Mouse (Mus musculus) testis, adult 2 months (tissue): ENCODE data around the gene B3glct. TPM values are rescaled to one million over a fixed set of nuclear protein-coding genes. Genes with fewer than 3 reads are reported as not detected.
A peak's percentile ranks its signal among the peaks of the same experiment; 100 is the strongest.

Experiments used
- H3K27ac ChIP-seq: fragments of 200-500 bp; 2 replicates; pipeline ENCODE4 v1.5.1; 2012; ENCODE audit warnings: low read depth, low read length; ENCODE audit not compliant: control insufficient read depth, insufficient read depth
- H3K27me3 ChIP-seq: fragments of 200-500 bp; 2 replicates; pipeline ENCODE4 v1.6.1; 2012; ENCODE audit warnings: mild to moderate bottlenecking, low read length, moderate library complexity; ENCODE audit not compliant: control insufficient read depth, insufficient read depth
- H3K36me3 ChIP-seq: fragments of 200-500 bp; 2 replicates; pipeline ENCODE4 v1.6.1; 2012; ENCODE audit warnings: mild to moderate bottlenecking, low read length; ENCODE audit not compliant: control insufficient read depth, insufficient read depth
- H3K4me1 ChIP-seq: fragments of 200-500 bp; 2 replicates; pipeline ENCODE4 v1.6.1; 2012; ENCODE audit warnings: low read length; ENCODE audit not compliant: control insufficient read depth, insufficient read depth
- H3K4me3 ChIP-seq: fragments of 200-500 bp; 2 replicates; pipeline ENCODE4 v1.5.1; 2012; ENCODE audit warnings: low read depth, mild to moderate bottlenecking, low read length, moderate library complexity, mixed read lengths; ENCODE audit not compliant: control insufficient read depth
- CTCF ChIP-seq: fragments of 200-500 bp; IDR thresholded peaks from 2 replicates; pipeline ENCODE4 v1.5.1; 2012; ENCODE audit warnings: low read depth, mild to moderate bottlenecking, inconsistent platforms, low read length, moderate library complexity; ENCODE audit not compliant: control insufficient read depth, insufficient read depth, insufficient replicate concordance
- POLR2A ChIP-seq: fragments of 200-500 bp; IDR thresholded peaks from 2 replicates; pipeline ENCODE4 v1.6.1; 2012; ENCODE audit warnings: low read depth, mild to moderate bottlenecking, inconsistent platforms, low read length, moderate library complexity; ENCODE audit not compliant: control insufficient read depth
- polyA plus RNA-seq: library from polyadenylated mRNA; depleted of rRNA; stranded (reverse); fragments of >200 nt; gene quantifications from 2 replicates; pipeline ENCODE4 v1.2.3, GENCODE M21; 2012; rRNA removed

The B3glct gene
- polyA plus RNA-seq, 1 experiment: 0.83 TPM

- TF ChIP-seq POLR2A: no peak
- no peak for TF ChIP-seq CTCF
- H3K27me3 ChIP-seq: no peaks in the 10 kb centered on the region
- H3K4me3 ChIP-seq: no peak overlapping the region
- no peaks in the 10 kb centered on the region for H3K4me1 ChIP-seq
- H3K27ac ChIP-seq: no peak overlapping the region
- no peaks in the 10 kb centered on the region for H3K36me3 ChIP-seq
Measured at GRCm38 (mm10) chr5:149767651-149768301, 89.7 kb downstream of the B3glct start.

- H3K4me1 ChIP-seq: no peaks in the 10 kb centered on the region
- no peaks in the 10 kb centered on the region for H3K27me3 ChIP-seq
- no peak overlapping the region for H3K27ac ChIP-seq
- no peak for TF ChIP-seq POLR2A
- TF ChIP-seq CTCF: no peak
- no peaks in the 10 kb centered on the region for H3K36me3 ChIP-seq
- H3K4me3 ChIP-seq: peak overlapping the region; percentile 36
Measured at GRCm38 (mm10) chr5:149769666-149770065, 91.6 kb downstream of the B3glct start.

GRCm38 (mm10) chr5:149776038-149776437 is 98.0 kb downstream of the B3glct start:
- Histone ChIP-seq H3K27me3 (no peaks in the 10 kb centered on the region), H3K4me3 (no peak overlapping the region), H3K27ac (no peak overlapping the region), H3K36me3 (no peaks in the 10 kb centered on the region), H3K4me1 (no peaks in the 10 kb centered on the region)
- TF ChIP-seq POLR2A: no peak
- no peak for TF ChIP-seq CTCF

- Histone ChIP-seq H3K4me3 (no peak overlapping the region), H3K36me3 (no peaks in the 10 kb centered on the region), H3K4me1 (no peaks in the 10 kb centered on the region), H3K27me3 (no peaks in the 10 kb centered on the region), H3K27ac (no peak overlapping the region)
- no peak for TF ChIP-seq POLR2A
- TF ChIP-seq CTCF: no peak
Measured at GRCm38 (mm10) chr5:149779740-149780139, 101.7 kb downstream of the B3glct start.

GRCm38 (mm10) chr5:149780411-149780810 is 102.4 kb downstream of the B3glct start:
- no peaks in the 10 kb centered on the region for H3K27me3 ChIP-seq
- no peaks in the 10 kb centered on the region for H3K4me1 ChIP-seq
- peak; percentile 98 for TF ChIP-seq CTCF
- TF ChIP-seq POLR2A: no peak
- no peaks in the 10 kb centered on the region for H3K36me3 ChIP-seq
- H3K27ac ChIP-seq: no peak overlapping the region
- no peak overlapping the region for H3K4me3 ChIP-seq

GRCm38 (mm10) chr5:149790087-149790486 is 112.1 kb downstream of the B3glct start:
- Histone ChIP-seq H3K27ac (no peak overlapping the region), H3K4me1 (no peaks in the 10 kb centered on the region), H3K4me3 (no peak overlapping the region), H3K36me3 (no peaks in the 10 kb centered on the region), H3K27me3 (no peaks in the 10 kb centered on the region)
- TF ChIP-seq CTCF (no peak), POLR2A (no peak)

- H3K4me1 ChIP-seq: peaks cover 7% of the 10 kb centered on the region
Measured at GRCm38 (mm10) chr5:149810071-149810470, 132.0 kb downstream of the B3glct start.

GRCm38 (mm10) chr5:149811835-149812234 is 133.8 kb downstream of the B3glct start:
- Histone ChIP-seq H3K27ac (no peak overlapping the region), H3K27me3 (no peaks in the 10 kb centered on the region), H3K4me3 (no peak overlapping the region), H3K4me1 (peaks cover 11% of the 10 kb centered on the region), H3K36me3 (no peaks in the 10 kb centered on the region)
- TF ChIP-seq POLR2A (no peak), CTCF (no peak)

More at GRCm38 (mm10) chr5:149810071-149810470, 132.0 kb downstream of the B3glct start:
- no peak overlapping the region for H3K4me3 ChIP-seq
- no peak overlapping the region for H3K27ac ChIP-seq
- no peaks in the 10 kb centered on the region for H3K36me3 ChIP-seq
- H3K27me3 ChIP-seq: no peaks in the 10 kb centered on the region
- TF ChIP-seq CTCF: no peak

Other genes starting within 250 kb of the B3glct start
- gene Tex26, start 238.6 kb upstream of the B3glct start, polyA plus RNA-seq: 30.1 and 35.9 TPM in 2 replicates
- 14.7 and 18.4 TPM in 2 replicates for gene Wdr95, start 149.6 kb upstream of the B3glct start, polyA plus RNA-seq
- gene Hsph1, start 41.9 kb upstream of the B3glct start, polyA plus RNA-seq: 19.7 and 22.7 TPM in 2 replicates